Mouse (Mus musculus) megakaryocyte, embryonic 14.5 days (primary cell): ENCODE data around the gene Acbd4. TPM values are rescaled to one million over a fixed set of nuclear protein-coding genes. Genes with fewer than 3 reads are reported as not detected.

Experiments
- H3K27me3 ChIP-seq: replicated peaks from 2 replicates; pipeline ENCODE3; 2012; ENCODE audit warnings: inconsistent platforms
- H3K36me3 ChIP-seq: replicated peaks from 2 replicates; pipeline ENCODE3; 2012; ENCODE audit warnings: low read length, inconsistent platforms, mixed read lengths
- H3K4me1 ChIP-seq: 2 replicates; pipeline ENCODE4 v1.6.1; 2012; ENCODE audit warnings: inconsistent platforms
- H3K4me3 ChIP-seq: replicated peaks from 2 replicates; pipeline ENCODE3; 2012; ENCODE audit warnings: moderate library complexity, mild to moderate bottlenecking, inconsistent platforms
- H3K9me3 ChIP-seq: 2 replicates; pipeline ENCODE4 v1.6.1; 2012; ENCODE audit warnings: inconsistent platforms
- FLI1 ChIP-seq: IDR thresholded peaks from 2 replicates; pipeline ENCODE4 v1.6.1; 2012; ENCODE audit warnings: low read length, inconsistent platforms, mixed read lengths
- GATA1 ChIP-seq: IDR thresholded peaks from 3 replicates; pipeline ENCODE4 v1.6.1; 2012; ENCODE audit warnings: mixed read lengths, low read length, inconsistent platforms, borderline replicate concordance
- polyA plus RNA-seq: library from polyadenylated mRNA; stranded (reverse); fragments of >175 nt; gene quantifications from 2 replicates; pipeline ENCODE4 v1.2.3, GENCODE M21; 2012; ENCODE audit warnings: low replicate concordance; ENCODE audit not compliant: insufficient read depth

Acbd4 gene
- polyA plus RNA-seq, 1 experiment, result 61.0 TPM

GRCm38 (mm10) chr11:103140763-103141100 lies 39.2 kb downstream of the Acbd4 start:
- Histone ChIP-seq H3K36me3 (peaks cover 54% of the 10 kb centered on the region), H3K4me3 (peak overlapping the region; percentile 57), H3K4me1 (peaks cover 97% of the 10 kb centered on the region), H3K9me3 (no peaks in the 10 kb centered on the region), H3K27me3 (no peaks in the 10 kb centered on the region)
- no peak for TF ChIP-seq GATA1
- TF ChIP-seq FLI1, result no peak

- no peaks in the 10 kb centered on the region for H3K9me3 ChIP-seq
- H3K4me3 ChIP-seq, result peak overlapping the region; percentile 83
- TF ChIP-seq GATA1 (no peak), FLI1 (no peak)
- peaks cover 97% of the 10 kb centered on the region for H3K4me1 ChIP-seq
- no peaks in the 10 kb centered on the region for H3K27me3 ChIP-seq
- peaks cover 48% of the 10 kb centered on the region for H3K36me3 ChIP-seq
Measured at GRCm38 (mm10) chr11:103141101-103141943, 39.8 kb downstream of the Acbd4 start.

GRCm38 (mm10) chr11:103141944-103142255 lies 40.4 kb downstream of the Acbd4 start:
- Histone ChIP-seq H3K4me3 (peak overlapping the region; percentile 83), H3K9me3 (no peaks in the 10 kb centered on the region), H3K36me3 (peaks cover 44% of the 10 kb centered on the region), H3K4me1 (peaks cover 97% of the 10 kb centered on the region), H3K27me3 (no peaks in the 10 kb centered on the region)
- TF ChIP-seq GATA1, result no peak
- TF ChIP-seq FLI1, result no peak

- Histone ChIP-seq H3K4me1 (peaks cover 98% of the 10 kb centered on the region), H3K27me3 (no peaks in the 10 kb centered on the region), H3K36me3 (peaks cover 38% of the 10 kb centered on the region), H3K9me3 (no peaks in the 10 kb centered on the region), H3K4me3 (peak overlapping the region; percentile 83)
- no peak for TF ChIP-seq GATA1
- TF ChIP-seq FLI1, result no peak
Measured at GRCm38 (mm10) chr11:103142441-103143182, 41.1 kb downstream of the Acbd4 start.

GRCm38 (mm10) chr11:103144309-103145285 lies 43.1 kb downstream of the Acbd4 start:
- Histone ChIP-seq H3K4me1 (peaks cover 90% of the 10 kb centered on the region), H3K27me3 (no peaks in the 10 kb centered on the region), H3K36me3 (peaks cover 20% of the 10 kb centered on the region), H3K9me3 (no peaks in the 10 kb centered on the region), H3K4me3 (peak overlapping the region; percentile 85)
- no peak for TF ChIP-seq FLI1
- peak; percentile 31; the same call in 1 of the 3 replicates for TF ChIP-seq GATA1

- Histone ChIP-seq H3K4me3 (peak overlapping the region; percentile 3), H3K27me3 (no peaks in the 10 kb centered on the region), H3K4me1 (peaks cover 76% of the 10 kb centered on the region), H3K9me3 (no peaks in the 10 kb centered on the region), H3K36me3 (peaks cover 13% of the 10 kb centered on the region)
- TF ChIP-seq FLI1 (no peak), GATA1 (no peak)
Measured at GRCm38 (mm10) chr11:103146386-103146785, 44.9 kb downstream of the Acbd4 start.

GRCm38 (mm10) chr11:103147766-103148165 lies 46.3 kb downstream of the Acbd4 start:
- Histone ChIP-seq H3K9me3 (no peaks in the 10 kb centered on the region), H3K27me3 (no peaks in the 10 kb centered on the region), H3K36me3 (peaks cover 10% of the 10 kb centered on the region), H3K4me1 (peaks cover 65% of the 10 kb centered on the region), H3K4me3 (no peak overlapping the region)
- TF ChIP-seq GATA1, result no peak
- TF ChIP-seq FLI1, result no peak

GRCm38 (mm10) chr11:103149771-103150170 lies 48.3 kb downstream of the Acbd4 start:
- TF ChIP-seq FLI1, result no peak
- no peak for TF ChIP-seq GATA1
- H3K4me3 ChIP-seq, result no peak overlapping the region
- H3K36me3 ChIP-seq, result peaks cover 7% of the 10 kb centered on the region
- H3K9me3 ChIP-seq, result no peaks in the 10 kb centered on the region
- H3K4me1 ChIP-seq, result peaks cover 46% of the 10 kb centered on the region
- H3K27me3 ChIP-seq, result no peaks in the 10 kb centered on the region
